Mouse (Mus musculus) urinary bladder, postnatal 10 days (tissue): ENCODE data around the gene Ube4a.

ENCODE experiments used
- DNase-seq: peaks from one replicate; pipeline ENCODE4 v3.0.0; 2022; ENCODE audit warnings: low spot score

The Ube4a gene

GRCm38 (mm10) chr9:44965126-44965832 is at the start of gene Ube4a:
Gene Ube4a, minus strand, starts transcription at chr9:44965600.
- DNase-seq = peak; percentile 99

- DNase-seq = no peak
Observed at GRCm38 (mm10) chr9:45014879-45015278, 49.5 kb upstream of the Ube4a start.

- DNase-seq = no peak
Observed at GRCm38 (mm10) chr9:45011291-45011690, 45.9 kb upstream of the Ube4a start.

GRCm38 (mm10) chr9:45010461-45010860 is 45.1 kb upstream of the Ube4a start:
- DNase-seq = no peak

- no peak for DNase-seq
Observed at GRCm38 (mm10) chr9:45009180-45010078, 44.0 kb upstream of the Ube4a start, which contains the start of gene Cd3e. Gene Cd3e, minus strand, starts transcription at chr9:45009627.

GRCm38 (mm10) chr9:45008342-45008741 is 42.9 kb upstream of the Ube4a start:
- DNase-seq = no peak

GRCm38 (mm10) chr9:45007404-45007803 is 42.0 kb upstream of the Ube4a start:
- DNase-seq = no peak

GRCm38 (mm10) chr9:45000249-45000648 is 34.8 kb upstream of the Ube4a start:
- DNase-seq = no peak

GRCm38 (mm10) chr9:44999776-45000175 is 34.4 kb upstream of the Ube4a start:
- no peak for DNase-seq

GRCm38 (mm10) chr9:44999171-44999570 is 33.8 kb upstream of the Ube4a start:
- no peak for DNase-seq

GRCm38 (mm10) chr9:44998138-44998537 is 32.7 kb upstream of the Ube4a start:
- DNase-seq = no peak

GRCm38 (mm10) chr9:44996590-44996989 is 31.2 kb upstream of the Ube4a start:
- no peak for DNase-seq

- no peak for DNase-seq
Observed at GRCm38 (mm10) chr9:44994962-44995361, 29.6 kb upstream of the Ube4a start.

- DNase-seq = no peak
Observed at GRCm38 (mm10) chr9:44993268-44993667, 27.9 kb upstream of the Ube4a start.

GRCm38 (mm10) chr9:44992271-44992670 is 26.9 kb upstream of the Ube4a start:
- no peak for DNase-seq

- no peak for DNase-seq
Observed at GRCm38 (mm10) chr9:44991821-44992220, 26.4 kb upstream of the Ube4a start.

- DNase-seq = no peak
Observed at GRCm38 (mm10) chr9:44986976-44987375, 21.6 kb upstream of the Ube4a start.

- DNase-seq = no peak
Observed at GRCm38 (mm10) chr9:44986242-44986781, 20.9 kb upstream of the Ube4a start.

- no peak for DNase-seq
Observed at GRCm38 (mm10) chr9:44985721-44986161, 20.3 kb upstream of the Ube4a start.

- no peak for DNase-seq
Observed at GRCm38 (mm10) chr9:44983001-44983400, 17.6 kb upstream of the Ube4a start.

- no peak for DNase-seq
Observed at GRCm38 (mm10) chr9:44982531-44982930, 17.1 kb upstream of the Ube4a start.

- no peak for DNase-seq
Observed at GRCm38 (mm10) chr9:44982081-44982480, 16.7 kb upstream of the Ube4a start.

- no peak for DNase-seq
Observed at GRCm38 (mm10) chr9:44981676-44982075, 16.3 kb upstream of the Ube4a start, which contains the start of gene Cd3d. Gene Cd3d, plus strand, starts transcription at chr9:44981786.
